Mouse (Mus musculus): ENCODE measurements around the gene Camk2n1. TPM values are rescaled to one million over a fixed set of nuclear protein-coding genes. Genes with fewer than 3 reads are reported as not detected.
A peak's percentile ranks its signal among the peaks of the same experiment; 100 is the strongest.

Camk2n1 gene
- polyA plus RNA-seq (2011; ENCODE audit: insufficient read depth, insufficient read length, low replicate concordance, missing spikeins): 2.2 and 3.4 TPM in 2 replicates

DNA sequence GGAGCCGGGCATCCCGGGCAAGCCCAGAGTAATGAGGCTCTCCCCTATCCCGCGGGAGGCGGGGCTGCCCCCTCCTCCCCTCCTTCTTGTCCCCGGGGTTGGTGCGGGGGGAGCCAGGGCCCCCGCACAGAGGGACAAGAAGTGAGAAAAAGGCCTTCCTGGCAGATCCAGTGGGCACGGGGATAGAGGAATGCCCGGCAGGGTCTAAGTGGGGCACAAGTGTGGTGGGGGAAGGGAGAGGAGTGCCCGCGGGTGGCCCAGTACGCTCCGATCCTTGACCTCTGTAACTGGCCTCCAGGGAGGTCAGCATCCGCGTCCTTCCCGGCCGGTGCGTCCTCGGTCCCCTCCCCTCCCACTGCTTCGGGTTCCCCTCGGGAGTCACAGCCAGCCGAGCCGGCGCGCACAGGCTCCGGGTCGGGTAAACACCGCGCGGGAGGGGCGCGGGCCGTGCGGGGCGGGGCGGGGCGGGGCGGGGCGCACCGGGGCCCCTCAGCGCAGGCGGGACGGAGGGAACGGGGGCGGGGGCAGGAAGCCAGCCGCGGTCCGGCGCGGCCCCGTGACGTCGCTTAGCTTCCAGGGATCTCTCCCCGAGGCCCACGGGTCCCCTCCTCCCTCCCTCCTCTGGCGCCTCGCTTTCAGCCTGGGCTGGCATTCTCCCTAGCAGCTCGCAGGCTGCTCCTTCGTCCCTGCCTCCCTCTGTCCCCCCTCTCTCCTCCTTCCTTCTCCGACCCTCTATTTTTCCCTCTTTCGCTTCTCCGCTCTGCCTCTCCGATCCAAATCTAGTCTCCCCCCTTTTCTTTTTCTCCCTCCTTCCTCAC lies at the start of gene Camk2n1:
Camk2n1 (plus strand) TSS at position 562 of the 818 bp plus-strand sequence.
- no peak for TF ChIP-seq CTCF (IDR thresholded peaks at IDR 0.05; ENCODE audit: control insufficient read depth, insufficient read depth, low read length)
- no peak for TF ChIP-seq POLR2A (IDR thresholded peaks at IDR 0.05; ENCODE audit: borderline replicate concordance, control insufficient read depth, low read depth, low read length)

DNA sequence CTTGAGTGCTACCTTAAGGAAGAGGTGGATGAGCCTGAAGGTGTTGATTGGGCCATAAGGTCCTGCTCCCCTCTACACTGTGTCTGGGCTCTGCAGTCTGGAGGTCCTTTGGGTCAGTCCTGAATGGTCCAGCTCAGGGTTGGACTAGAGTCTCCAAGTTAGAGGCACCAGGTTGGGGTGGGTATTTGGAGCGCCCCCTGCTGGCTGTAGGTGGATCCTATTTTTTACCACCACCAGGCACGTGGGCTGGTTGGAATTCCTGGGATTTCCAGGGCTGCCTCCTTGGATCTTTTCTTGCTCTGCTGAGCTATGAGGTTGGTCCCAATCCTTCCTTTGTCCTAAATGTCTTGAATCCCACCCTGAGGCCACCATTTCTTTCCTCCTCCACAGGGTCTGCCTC lies 49.3 kb upstream of the Camk2n1 start:
- no peaks in the 10 kb centered on the region for H3K4me1 ChIP-seq (ENCODE audit: control insufficient read depth, insufficient read depth, low read length)
- WGBS: 7% methylated on average over 2 of the region's 2 CpGs
- no peak overlapping the region for H3K4me3 ChIP-seq (replicated peaks; ENCODE audit: control insufficient read depth, low read depth, low read length)
- TF ChIP-seq CTCF (IDR thresholded peaks at IDR 0.05; ENCODE audit: control insufficient read depth, insufficient read depth, low read length) (peak; percentile 71), POLR2A (IDR thresholded peaks at IDR 0.05; ENCODE audit: borderline replicate concordance, control insufficient read depth, low read depth, low read length) (no peak)
- no peak overlapping the region for H3K27ac ChIP-seq (ENCODE audit: control insufficient read depth, insufficient read depth, low read depth, low read length, poor library complexity)

More for the DNA sequence above, at the start of gene Camk2n1:
- WGBS: 1% methylated on average over 61 of the region's 64 CpGs
- Histone ChIP-seq H3K27ac (ENCODE audit: control insufficient read depth, insufficient read depth, low read depth, low read length, poor library complexity) (no peak within 1 kb of the TSS; the same call in 1 of the 2 replicates), H3K4me3 (replicated peaks; ENCODE audit: control insufficient read depth, low read depth, low read length) (peak within 1 kb of the TSS; percentile 14), H3K4me1 (ENCODE audit: control insufficient read depth, insufficient read depth, low read length) (peaks cover 2% of the 10 kb centered on the region; the same call in 1 of the 2 replicates)

DNA sequence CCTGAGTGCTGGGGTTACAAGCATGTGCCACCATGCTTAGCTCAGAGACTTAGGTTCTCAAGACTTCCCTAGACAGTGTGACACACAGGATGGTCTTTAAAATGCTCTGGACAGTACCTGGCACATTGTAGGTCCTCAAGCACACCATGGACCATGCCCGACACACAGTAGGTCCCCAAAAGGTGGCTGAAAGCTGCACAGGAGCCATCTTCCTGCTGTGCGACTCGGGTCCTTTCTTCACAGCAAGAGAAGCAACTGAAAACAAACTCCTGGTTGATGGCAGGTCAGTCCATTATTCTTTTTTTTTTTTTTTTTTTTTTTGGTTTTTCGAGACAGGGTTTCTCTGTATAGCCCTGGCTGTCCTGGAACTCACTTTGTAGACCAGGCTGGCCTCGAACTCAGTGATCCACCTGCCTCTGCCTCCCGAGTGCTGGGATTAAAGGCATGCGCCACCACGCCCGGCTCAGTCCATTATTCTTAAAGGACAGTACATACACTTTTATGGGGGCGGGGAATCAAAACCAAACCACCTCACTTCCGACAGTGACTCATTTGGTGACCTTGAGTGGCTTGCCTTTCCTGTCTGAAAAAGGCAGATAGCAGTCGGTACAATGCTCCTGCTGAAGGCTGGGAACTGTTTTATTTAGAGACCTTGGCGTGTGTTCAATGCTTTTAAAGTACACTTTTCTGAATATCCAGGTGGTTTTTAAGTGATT lies 46.5 kb upstream of the Camk2n1 start:
- Histone ChIP-seq H3K27ac (ENCODE audit: control insufficient read depth, insufficient read depth, low read depth, low read length, poor library complexity) (no peak overlapping the region), H3K4me3 (replicated peaks; ENCODE audit: control insufficient read depth, low read depth, low read length) (no peak overlapping the region), H3K4me1 (ENCODE audit: control insufficient read depth, insufficient read depth, low read length) (no peaks in the 10 kb centered on the region)
- 17% methylated on average over 12 of the region's 13 CpGs for whole genome bisulfite sequencing
- TF ChIP-seq POLR2A (IDR thresholded peaks at IDR 0.05; ENCODE audit: borderline replicate concordance, control insufficient read depth, low read depth, low read length) (no peak), CTCF (IDR thresholded peaks at IDR 0.05; ENCODE audit: control insufficient read depth, insufficient read depth, low read length) (no peak)

DNA sequence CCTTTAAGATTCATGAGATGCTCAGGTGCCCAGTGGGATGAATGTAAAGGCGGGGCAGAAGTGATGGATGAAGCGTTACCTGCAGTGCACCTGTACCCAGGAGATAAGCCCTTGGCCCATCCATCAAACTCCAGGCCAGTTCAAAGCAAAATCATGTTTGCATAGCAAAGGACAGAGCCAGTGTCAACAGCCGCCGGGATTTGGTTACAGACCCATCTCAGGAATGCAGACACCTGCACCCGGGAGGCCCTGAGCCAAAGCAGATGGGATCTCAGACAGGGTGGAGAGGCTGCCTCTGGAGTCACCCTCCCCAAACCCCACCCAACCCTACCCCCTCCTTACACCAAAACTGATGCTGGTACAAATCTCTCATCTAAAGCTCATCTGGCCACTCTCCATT lies 43.1 kb upstream of the Camk2n1 start:
- TF ChIP-seq CTCF (IDR thresholded peaks at IDR 0.05; ENCODE audit: control insufficient read depth, insufficient read depth, low read length): no peak
- no peak for TF ChIP-seq POLR2A (IDR thresholded peaks at IDR 0.05; ENCODE audit: borderline replicate concordance, control insufficient read depth, low read depth, low read length)
- 83% methylated on average over 5 of the region's 5 CpGs for WGBS
- no peak overlapping the region for H3K4me3 ChIP-seq (replicated peaks; ENCODE audit: control insufficient read depth, low read depth, low read length)
- H3K27ac ChIP-seq (ENCODE audit: control insufficient read depth, insufficient read depth, low read depth, low read length, poor library complexity): no peak overlapping the region
- H3K4me1 ChIP-seq (ENCODE audit: control insufficient read depth, insufficient read depth, low read length): no peaks in the 10 kb centered on the region

DNA sequence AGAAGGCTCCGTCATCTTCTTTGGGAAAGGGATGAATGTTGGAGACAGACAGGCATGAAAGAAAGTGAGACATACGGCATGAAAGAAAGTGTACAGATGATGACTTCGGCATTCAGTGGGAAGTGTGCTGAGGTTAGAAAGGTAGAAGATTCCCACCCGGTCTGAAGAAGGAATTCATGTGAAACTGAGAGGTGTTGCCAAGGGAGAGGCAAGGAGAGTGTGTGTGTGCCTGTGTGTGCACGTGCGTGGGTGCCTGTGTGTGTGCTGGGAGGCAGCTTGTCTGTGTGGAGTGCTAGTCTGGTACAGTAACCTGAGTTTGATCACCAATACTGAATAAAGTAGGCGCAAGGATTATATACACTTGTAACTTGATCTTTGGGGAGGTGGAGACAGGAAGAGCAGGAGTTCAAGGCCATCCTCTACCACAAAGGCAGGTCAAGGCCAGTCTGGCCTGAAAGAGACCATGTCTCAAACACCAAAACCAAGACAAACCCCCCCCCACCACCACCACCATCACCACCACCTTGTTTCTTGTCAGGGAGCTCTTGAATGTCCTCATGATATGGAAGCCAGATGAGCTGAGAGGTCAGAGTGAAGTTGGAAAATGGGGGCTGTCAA lies 42.5 kb upstream of the Camk2n1 start:
- Histone ChIP-seq H3K4me3 (replicated peaks; ENCODE audit: control insufficient read depth, low read depth, low read length) (no peak overlapping the region), H3K4me1 (ENCODE audit: control insufficient read depth, insufficient read depth, low read length) (no peaks in the 10 kb centered on the region), H3K27ac (ENCODE audit: control insufficient read depth, insufficient read depth, low read depth, low read length, poor library complexity) (no peak overlapping the region)
- 78% methylated on average over 7 of the region's 7 CpGs for WGBS
- TF ChIP-seq CTCF (IDR thresholded peaks at IDR 0.05; ENCODE audit: control insufficient read depth, insufficient read depth, low read length): no peak
- no peak for TF ChIP-seq POLR2A (IDR thresholded peaks at IDR 0.05; ENCODE audit: borderline replicate concordance, control insufficient read depth, low read depth, low read length)

DNA sequence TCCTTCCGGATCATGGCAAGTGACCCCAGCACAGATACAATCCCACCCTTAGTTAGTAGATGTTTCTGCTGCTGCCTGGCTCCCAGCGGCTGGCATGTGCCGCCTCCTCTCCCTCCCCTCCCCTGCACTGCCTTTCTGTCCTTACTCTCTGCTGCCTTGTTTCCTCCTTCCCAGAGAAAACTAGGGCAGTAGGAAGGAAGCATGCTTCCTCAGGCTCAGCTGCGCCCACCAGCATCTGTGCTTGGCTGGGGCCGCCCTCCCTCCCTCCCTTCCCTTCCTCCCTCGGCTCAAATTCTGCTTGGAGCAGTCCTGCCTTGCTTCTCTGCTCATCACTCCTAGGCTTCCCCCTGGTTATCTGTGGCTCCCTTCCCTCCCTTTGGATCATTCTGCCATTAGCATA lies 39.4 kb upstream of the Camk2n1 start:
- 31% methylated on average over 6 of the region's 6 CpGs for WGBS
- TF ChIP-seq CTCF (IDR thresholded peaks at IDR 0.05; ENCODE audit: control insufficient read depth, insufficient read depth, low read length): no peak
- no peak for TF ChIP-seq POLR2A (IDR thresholded peaks at IDR 0.05; ENCODE audit: borderline replicate concordance, control insufficient read depth, low read depth, low read length)

DNA sequence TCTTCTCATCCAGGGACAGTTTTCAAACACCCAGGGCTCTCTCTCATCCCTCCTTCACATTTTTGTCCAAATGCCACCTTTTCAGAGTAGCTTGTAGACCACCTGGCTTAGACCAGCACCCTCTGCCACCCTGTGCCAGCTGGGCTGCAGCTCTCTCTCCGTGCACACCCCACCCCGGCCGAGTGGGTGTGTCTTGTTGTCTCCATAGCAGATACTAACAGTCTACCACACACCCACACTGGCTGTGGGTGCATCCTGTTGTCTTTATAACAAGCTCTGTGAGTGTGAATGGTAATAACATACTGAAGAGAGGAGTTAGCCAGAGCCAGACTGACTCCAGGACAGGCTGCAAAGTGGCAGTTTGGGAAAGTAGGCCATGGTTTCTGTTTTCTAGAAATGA lies 38.1 kb upstream of the Camk2n1 start:
- H3K4me1 ChIP-seq (ENCODE audit: control insufficient read depth, insufficient read depth, low read length): no peaks in the 10 kb centered on the region
- WGBS: 76% methylated on average over 3 of the region's 3 CpGs
- TF ChIP-seq CTCF (IDR thresholded peaks at IDR 0.05; ENCODE audit: control insufficient read depth, insufficient read depth, low read length) (no peak), POLR2A (IDR thresholded peaks at IDR 0.05; ENCODE audit: borderline replicate concordance, control insufficient read depth, low read depth, low read length) (no peak)

More for the DNA sequence above, 39.4 kb upstream of the Camk2n1 start:
- no peak overlapping the region for H3K4me3 ChIP-seq (replicated peaks; ENCODE audit: control insufficient read depth, low read depth, low read length)
- no peak overlapping the region for H3K27ac ChIP-seq (ENCODE audit: control insufficient read depth, insufficient read depth, low read depth, low read length, poor library complexity)
- H3K4me1 ChIP-seq (ENCODE audit: control insufficient read depth, insufficient read depth, low read length): no peaks in the 10 kb centered on the region

DNA sequence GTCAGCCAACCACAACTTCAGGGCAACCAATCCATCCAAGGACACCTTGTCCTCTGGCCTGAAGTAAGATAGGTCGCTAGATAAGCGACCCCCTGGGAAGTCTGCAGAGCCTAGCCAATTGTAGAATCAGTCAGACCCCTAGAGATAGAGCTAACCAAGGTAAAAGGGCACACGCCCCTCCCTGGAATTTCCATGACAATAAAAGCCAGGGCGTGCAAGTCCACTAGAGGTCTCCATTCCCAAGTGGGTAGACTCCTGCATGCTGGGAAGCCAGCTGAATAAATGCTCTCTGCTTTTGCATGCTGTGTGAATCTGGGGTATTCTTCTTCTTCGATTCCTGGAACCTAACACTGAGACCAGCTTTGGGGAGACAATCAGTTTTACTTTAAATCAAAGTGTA lies 37.7 kb upstream of the Camk2n1 start:
- WGBS: 77% methylated on average over 5 of the region's 5 CpGs
- Histone ChIP-seq H3K4me1 (ENCODE audit: control insufficient read depth, insufficient read depth, low read length) (no peaks in the 10 kb centered on the region), H3K4me3 (replicated peaks; ENCODE audit: control insufficient read depth, low read depth, low read length) (no peak overlapping the region), H3K27ac (ENCODE audit: control insufficient read depth, insufficient read depth, low read depth, low read length, poor library complexity) (no peak overlapping the region)
- TF ChIP-seq CTCF (IDR thresholded peaks at IDR 0.05; ENCODE audit: control insufficient read depth, insufficient read depth, low read length): no peak
- TF ChIP-seq POLR2A (IDR thresholded peaks at IDR 0.05; ENCODE audit: borderline replicate concordance, control insufficient read depth, low read depth, low read length): no peak

More for the DNA sequence above, 38.1 kb upstream of the Camk2n1 start:
- H3K27ac ChIP-seq (ENCODE audit: control insufficient read depth, insufficient read depth, low read depth, low read length, poor library complexity): no peak overlapping the region
- no peak overlapping the region for H3K4me3 ChIP-seq (replicated peaks; ENCODE audit: control insufficient read depth, low read depth, low read length)
